Mouse (Mus musculus) kidney, postnatal 36 days (tissue): ENCODE results near the gene Mlip.

Source experiments
- DNase-seq, 2 experiments: peaks; one replicate each; pipeline ENCODE4 v3.0.0; 2021 to 2022; ENCODE audit warnings: mixed read lengths in 2 of 2

Gene Mlip

DNA sequence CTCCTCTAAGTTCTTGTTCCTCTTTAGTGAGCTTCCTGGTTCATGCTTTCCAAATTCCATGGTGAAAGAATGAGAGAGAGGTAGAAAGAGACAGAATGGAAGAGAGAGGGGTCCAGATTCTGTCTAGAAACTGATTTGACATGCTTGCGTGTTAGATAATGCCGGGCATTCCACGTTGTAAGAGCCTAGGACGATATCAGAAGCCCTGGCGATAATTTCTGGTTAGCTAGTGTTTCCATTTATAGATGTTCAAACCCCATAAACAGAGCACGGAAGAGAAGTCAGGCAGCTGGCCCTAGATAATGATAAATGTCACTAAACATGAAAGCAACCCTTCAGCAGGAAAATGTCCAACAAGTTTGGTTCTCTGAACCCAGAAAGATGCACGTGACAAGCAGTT lies 5.1 kb downstream of the Mlip start:
- no peak for DNase-seq

DNA sequence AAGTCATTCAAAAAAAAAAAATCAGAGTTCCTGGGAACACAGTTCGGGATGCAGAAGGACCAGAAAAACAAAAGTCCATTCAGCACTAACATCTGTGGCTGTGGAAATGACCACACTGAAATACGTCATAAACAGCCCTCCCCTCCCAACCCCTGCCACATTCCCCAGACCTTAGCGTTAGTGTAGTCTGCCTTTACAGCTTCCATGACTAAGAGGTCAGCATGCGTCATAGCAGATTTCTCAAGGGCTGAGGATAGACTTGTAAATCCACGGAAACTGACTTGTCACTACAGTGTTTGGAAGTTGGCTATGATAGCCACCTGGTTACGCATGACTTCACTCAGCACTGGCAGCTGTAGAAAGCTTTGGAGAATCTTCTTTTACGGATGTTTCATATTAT lies 8.5 kb downstream of the Mlip start:
- no peak for DNase-seq

DNA sequence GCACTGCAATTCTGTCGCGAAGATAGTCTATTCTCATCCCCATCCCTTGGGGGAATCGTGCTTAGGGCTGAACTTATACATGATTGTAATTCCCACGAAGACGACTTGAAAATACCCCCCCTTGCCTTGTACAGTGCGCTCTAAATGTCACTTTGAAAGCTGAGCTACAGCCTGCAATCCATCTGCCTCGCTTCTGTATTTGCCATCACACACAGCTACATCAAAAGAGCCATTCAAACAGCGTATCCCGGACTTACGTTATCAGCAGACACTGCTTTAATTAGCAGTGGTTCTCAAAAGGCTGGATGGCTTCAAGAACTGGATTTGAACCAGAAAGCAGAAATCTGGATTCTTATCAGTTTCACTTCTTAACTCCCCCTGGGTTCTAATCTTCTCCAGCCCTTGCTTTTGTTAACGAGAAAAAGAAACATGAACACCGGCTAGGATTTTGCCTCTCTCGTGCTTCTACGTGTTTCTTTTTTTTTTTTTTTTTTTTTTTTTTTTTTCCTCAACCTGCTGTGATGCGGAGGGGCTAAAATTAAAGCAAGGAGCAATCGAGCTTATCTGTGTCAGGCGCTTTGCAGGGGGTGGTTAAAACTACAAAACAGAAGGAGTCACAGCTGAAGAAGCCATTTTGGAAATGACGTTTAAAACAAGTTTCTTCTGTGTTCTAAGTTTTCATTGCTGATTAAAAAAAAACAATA lies 12.5 kb downstream of the Mlip start:
- DNase-seq, result no peak

DNA sequence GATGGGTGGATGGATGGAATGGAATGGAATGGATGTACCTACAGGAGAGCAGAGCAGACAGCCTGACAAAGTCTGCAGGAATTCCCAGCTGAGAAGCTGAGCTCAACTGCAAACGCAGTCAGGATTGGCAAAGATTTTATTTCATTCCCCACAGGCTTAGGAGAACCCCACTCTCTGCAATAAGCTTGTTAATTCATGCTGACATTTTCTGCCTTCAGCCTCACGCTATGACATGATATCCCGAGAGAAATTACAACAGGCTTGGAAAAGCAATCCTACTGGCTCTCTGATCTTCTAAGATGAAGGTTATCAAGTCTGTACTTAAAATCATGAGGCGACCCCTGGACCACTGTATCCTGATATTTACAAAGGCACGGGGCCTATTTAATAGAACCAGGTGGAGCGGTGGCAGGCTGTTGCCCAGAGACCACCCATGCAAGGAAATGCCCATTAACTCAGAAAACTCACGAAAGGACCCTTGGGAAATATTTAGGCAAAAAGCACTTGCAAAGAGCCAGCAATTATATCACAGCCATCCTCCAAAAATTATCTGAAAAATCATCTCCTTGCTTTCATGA lies 13.1 kb downstream of the Mlip start:
- no peak for DNase-seq

DNA sequence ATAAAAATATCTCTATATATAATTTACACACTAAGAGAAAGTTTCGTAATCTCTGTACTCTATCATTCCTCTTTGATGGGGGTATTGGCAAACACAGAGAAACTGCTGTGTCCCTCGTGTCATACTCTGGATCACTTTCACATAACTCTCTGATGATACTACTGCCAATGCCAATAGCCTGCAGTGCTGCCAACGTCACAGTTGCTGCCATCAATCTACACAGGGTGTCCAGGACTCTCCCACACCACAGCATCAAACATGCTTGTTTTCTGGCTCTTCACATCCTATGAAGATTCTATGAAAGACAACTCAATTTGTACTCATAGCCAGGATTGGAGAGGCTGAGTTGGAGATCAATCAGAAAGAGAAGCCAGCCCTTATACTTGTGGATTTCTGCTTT lies 17.4 kb downstream of the Mlip start:
- no peak for DNase-seq

DNA sequence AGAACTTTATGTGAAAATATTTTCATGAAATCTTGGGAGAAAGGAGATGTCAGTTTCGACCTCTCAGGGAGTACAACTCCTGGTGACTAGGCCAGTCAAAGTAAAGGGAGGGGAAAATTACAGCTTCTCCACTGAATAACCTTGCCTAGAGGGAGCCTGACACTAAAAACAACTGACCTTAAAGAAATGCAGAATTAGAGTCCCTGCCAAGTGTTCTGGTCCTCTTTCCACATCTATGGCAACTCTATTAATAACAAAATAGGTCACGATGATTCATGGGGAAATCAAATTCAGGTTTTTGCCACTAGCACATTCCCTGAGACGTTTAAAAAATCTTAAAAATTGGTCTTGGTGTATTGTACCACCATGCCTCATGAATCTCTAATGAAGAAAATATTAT lies 34.4 kb downstream of the Mlip start:
- DNase-seq, result no peak

DNA sequence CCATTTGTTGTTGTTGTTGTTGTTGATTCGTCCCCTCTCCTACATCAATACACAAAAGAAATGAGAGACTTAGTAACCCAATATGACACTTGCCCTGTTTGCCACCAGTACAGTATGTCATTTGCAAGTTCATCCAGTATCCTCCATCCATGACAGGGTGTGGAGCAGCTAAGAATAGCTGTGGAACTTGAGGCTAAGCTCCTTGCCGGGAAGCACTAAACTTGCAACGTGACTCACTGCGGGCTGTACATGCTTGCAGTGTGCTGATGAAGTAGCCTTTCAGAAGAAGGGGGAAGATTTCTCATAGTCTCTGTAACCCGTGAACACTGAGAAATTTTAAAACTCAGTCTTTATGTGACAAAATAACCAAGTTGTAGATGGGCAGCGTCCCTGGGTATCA lies 42.2 kb downstream of the Mlip start:
- DNase-seq, result no peak

DNA sequence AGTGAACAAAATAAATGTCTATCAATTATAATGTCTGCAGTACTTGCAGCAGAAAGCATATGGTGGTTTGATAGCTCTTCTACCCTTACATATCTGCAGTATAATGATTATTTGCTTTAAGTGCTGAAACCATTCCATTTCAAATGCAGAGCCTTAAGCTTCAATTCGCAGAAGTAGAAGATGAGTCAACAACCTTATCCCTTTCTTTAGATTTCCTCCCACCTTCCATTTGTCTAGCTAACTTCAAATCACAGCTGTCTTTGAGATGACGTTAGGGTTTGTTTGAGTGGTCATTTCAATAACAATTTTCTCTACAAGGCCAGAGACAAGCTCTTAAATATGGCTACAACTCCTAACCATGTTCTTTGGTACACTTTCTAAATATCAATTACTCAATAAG lies 47.4 kb downstream of the Mlip start:
- DNase-seq, result no peak

DNA sequence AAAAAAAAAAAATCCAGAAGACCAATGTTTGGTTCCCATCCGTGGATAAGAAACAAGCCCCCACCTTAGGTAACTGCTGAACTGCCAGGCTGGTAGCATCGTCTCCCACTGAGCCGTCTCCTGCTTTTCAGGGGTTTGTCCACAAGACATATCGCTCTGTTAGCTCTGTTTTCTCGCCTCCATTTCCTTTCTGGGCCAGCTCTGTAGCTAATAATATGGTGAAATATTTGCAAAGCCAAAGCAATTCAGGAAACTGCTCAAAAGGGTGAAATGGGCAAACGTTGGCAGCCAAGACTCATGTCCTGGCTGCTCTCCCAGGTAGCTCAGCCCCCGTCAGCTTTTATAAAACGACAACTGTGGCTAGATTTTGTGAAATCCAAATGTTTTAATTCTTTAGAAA lies 50.4 kb downstream of the Mlip start:
- DNase-seq, result no peak

DNA sequence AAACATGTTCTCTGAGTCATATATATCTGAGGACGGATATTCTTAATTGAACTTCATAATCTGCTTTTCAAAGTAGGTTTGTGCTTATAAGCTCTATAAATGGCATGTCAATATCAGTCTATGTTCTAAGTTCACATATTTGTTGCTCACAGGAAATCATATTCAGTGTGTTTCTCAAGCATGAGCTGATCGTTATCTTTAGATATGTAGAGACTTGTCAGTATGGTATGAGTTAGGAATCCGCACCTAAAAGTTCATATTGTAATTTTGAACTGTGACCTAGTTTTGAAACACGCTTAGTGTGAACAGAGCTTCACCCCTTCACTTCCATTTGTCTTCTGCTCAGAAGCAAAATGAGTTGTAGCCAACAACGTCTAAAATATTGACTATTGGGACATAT lies 64.8 kb downstream of the Mlip start:
- no peak for DNase-seq

DNA sequence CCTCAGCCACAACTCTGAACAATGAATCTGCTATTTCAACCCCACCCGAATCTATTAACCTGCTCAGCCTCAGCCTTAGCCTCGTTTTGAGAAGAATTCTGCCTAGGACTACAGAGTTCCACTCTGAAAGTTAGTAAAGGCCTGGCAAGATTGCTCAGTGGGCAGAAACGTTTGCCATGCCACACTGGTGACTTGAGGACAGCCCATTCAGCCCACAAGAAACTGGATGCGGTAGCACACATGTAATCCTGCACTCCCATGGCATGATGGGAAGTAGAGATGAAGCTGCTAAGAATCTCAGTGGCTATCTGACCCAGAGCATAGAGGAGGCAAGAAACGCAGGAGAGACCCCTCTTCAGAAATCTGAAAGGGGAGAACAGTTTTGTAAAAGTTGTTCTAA lies 73.4 kb downstream of the Mlip start:
- no peak for DNase-seq

DNA sequence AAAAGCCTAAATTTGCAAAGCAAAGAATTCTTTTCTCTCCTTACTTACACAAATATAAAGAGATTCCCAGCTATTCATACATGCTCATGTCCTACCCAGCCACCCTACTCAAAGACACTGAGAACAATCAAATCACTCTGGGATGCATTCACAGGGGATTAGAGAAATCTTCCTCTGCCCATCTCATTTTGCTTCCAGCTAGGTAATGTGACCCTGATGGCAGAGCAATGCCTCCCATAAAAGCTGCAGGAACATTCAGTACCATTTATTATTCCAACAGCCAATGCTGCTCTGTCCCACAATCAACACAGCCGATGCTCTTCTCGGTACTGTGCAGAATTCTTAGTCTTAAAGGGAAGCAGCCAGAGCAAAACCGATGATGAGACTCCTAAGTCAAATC lies 74.7 kb downstream of the Mlip start:
- no peak for DNase-seq

DNA sequence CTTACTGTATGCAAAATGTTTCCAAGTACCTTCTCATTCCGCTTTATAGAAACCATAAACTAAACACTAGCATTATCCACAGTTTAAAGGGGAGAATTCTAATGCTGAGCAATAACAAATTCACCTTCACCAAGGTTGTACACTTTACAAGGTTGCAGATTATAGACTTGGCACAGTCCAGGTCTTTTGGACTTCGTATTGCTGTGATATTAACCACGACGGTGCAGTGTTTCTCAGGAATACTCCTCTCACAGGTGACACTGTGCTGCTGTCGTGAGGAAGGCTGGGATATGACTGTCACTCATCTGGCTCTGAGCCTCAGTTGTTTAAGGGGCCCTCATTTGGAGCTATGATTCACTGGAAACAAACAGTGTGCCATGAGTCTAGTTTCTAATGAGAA lies 75.5 kb downstream of the Mlip start:
- no peak for DNase-seq

DNA sequence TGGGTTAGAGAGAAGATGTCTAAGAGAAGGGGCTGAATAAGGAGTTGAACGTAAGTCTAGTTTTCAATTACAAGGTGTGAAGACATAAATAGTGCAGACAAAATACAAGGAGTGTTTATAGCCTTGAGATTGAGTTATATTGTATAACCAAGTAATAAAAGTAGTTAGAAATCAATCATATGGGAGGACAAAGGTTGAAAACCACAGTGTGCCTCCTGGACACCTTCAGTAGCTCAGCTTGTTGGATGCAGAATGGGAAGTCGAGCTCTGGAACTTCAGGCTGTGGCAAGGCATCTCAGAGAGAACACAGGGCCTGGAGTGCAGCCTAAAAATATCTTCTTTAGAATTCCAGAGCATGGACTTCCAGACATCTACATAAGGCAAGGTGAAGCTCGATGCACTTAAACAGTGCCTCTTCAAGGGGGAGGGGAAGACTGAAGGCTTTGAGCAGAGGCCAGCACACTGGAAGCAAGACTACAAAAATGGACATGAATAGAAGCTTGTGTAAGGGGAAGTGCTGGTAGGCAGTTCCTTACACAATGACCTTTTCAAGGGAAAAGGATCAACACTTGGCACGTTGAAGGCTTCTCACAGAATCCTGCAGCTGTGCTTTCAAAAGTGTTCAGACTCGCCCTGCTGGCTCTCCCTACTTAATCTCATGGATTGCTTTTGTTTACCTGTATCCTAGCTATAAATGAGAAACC lies 76.2 kb downstream of the Mlip start:
- DNase-seq, result no peak

DNA sequence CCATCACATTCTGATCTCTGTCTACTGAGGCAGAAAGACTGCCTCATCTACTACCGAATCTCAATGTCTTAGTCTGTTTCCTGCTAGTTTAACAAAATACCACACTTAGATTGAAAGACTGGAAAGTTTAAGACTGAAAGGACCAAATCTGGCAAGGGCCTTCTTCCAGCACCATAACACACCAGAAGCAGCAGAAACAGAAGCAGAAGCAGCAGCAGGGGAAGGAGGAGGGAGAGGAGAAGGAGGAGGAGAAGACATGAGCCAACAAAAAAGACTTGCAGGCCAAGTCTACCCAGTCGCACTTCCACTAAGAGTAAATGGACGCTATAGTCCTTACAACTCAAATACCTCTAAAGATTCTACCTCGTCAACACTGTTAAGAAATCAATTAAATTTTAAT lies 80.0 kb downstream of the Mlip start:
- DNase-seq, result no peak

DNA sequence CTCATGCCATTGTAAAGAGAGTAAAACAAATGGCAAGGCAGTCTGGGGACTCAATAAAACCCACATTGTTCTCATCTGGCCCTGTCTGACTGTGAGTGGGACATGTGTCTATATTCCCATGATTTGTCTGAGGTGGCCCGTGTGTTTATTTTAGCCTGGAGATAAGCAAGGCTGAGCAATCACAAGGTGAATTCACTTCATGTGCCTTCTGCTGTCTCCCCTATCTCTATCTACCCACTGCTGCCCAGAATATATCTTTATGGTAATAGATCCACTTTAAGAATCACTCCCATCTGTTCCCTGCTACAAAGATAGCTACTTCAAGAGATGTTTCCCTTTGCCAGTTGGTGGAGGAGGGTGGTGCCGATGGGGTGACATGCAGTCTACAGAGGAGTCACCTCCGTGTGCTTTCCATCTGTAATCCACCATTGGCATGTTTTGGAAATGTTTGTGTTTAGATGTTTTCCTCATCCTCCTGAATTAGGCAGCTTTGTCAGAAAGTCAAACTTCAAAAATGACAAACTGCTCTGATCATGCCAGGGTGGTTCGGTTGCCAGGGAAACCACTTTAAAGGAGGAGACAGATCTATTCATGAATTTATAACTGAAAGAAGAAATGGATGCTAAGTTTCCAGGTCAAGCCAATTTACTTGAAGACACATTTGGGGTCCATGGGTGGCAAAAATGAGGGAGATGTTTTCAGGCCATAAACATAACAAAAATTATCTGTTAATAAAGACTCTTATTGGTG lies 87.3 kb downstream of the Mlip start:
- no peak for DNase-seq

DNA sequence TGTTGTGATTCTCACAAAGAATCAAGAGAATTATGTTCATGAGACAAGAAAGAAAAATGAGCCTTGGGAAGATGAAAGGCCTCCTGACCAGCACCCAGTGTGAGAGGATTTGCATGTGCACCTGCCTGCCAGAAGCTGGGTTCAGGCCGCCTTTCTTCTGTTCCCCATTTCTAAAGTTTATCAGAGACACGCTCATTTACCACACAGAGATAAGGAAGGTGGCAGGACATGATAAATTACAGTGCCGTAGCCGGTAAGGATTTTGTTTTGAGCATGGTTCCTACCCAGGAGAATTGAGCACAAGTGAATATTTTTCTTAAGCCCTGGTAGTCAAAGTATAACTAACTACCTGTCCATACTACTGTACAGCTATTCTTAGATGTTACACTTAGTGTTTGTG lies 93.7 kb downstream of the Mlip start:
- no peak for DNase-seq

DNA sequence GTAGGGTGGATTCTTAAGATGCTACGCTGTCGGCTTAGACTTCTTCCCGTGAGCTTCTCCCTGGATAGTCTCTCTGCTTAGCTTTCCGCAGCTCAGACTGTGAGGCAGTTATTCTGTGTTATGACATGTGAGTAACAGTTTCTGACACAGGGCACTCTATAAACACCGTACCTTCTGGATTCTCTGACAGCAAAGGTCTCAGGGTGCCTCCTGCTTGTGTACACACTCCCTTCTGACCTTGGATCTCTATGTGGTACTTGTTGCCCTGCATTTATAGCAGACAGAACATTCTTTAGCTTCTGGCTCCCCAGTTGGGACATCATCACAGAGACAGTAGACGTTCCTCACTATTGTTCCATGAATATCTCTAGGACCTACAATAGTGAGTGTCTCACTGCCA lies 94.5 kb downstream of the Mlip start:
- no peak for DNase-seq

DNA sequence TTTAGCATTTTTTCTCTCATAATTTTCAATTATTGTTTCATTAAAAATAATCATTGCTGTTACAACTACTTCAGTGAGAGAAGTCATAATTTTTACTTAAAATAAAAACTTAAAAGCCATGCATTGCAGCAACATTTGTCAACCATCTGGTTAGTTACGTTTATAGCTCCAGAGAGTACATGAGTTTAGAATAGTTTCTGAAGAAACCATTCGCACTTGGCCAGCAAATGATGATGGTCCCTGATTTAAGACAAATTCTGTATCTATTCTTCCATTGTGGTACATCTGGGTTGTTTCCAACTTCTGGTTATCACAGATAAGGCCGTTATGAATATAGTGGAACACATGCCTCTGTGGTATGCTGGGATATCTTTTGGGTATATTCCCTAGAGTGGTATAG lies 98.3 kb downstream of the Mlip start:
- DNase-seq, result no peak

DNA sequence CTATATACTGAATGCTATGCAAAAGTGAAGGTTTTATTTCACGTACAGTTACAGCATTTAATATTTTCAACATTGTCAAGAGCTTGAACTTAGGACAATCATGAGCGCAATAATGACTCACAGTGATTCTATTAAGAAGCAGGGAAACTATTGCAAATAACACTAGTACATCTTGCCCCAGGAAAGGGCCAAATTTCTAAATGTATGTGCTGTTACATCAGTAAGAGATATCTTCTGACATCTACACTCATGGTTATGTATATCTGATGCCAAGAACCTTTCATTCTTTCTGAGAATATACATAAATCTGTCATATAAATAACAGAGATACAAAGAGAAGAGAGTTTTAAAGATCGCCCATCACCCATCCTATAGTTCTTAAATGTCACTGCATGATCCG lies 100.0 kb downstream of the Mlip start:
- DNase-seq, result no peak

DNA sequence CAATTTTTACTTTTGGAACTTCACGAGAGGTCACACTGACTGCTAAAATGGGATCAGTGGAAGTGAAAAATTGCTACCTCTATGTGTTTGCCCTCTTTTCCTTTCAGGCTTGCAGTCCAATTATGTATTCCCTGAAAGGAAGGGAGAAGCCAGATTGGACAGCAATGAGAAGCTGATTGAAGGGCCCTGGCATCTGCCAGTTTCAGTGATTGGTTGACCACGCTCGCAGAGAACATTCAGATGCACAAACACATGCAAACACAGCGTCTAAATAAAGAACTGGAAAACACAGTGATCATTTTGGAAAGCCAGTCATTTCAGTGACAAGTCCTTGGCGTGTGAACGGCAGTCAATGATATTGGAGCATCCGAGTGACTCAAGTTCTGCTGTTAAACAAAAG lies 100.6 kb downstream of the Mlip start:
- DNase-seq, result no peak

DNA sequence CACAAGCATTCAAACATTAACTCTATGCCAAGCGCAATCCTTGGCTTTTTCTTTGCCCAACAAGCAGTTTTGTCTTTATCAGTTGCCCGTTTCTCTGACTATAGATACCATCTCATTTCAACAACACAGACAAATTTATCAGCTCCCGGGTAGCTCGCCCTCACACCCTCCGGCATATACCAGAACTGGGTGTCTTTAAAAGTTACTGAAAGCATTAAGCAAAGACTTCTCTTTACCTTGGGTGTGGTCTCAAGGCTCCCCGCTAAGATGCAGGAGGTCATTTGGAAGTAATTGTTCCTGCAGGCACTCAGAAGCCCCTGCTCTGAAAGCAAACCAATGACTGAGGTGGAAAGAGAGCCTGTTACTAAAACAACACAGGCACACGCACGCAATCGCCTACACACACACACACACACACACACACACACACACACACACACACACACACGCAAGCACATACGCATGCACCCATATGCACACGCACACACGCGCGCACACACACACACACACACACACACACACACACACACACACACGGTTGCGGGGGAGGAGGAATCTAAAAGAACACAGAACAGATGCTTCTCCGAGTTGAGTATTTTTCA lies 101.2 kb downstream of the Mlip start:
- DNase-seq, result no peak

DNA sequence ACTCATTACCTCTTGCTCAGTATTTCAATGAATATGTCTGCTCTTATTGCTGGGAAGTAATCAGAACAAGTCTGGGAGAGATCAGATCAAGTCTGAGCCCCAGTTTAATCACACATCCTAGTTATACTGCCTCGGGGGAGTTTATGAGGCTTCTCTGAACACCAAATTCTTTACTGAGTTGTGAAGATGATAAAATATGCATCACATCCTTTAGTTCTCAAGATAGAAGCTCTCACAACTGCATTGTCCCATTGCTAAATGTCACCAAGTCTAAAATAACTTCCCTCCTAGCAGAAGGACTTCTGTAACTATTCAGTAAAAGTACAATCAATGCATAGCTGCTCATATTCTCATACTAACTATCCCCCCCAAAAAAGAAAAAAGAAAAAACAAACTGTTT lies 154.5 kb downstream of the Mlip start:
- no peak for DNase-seq

DNA sequence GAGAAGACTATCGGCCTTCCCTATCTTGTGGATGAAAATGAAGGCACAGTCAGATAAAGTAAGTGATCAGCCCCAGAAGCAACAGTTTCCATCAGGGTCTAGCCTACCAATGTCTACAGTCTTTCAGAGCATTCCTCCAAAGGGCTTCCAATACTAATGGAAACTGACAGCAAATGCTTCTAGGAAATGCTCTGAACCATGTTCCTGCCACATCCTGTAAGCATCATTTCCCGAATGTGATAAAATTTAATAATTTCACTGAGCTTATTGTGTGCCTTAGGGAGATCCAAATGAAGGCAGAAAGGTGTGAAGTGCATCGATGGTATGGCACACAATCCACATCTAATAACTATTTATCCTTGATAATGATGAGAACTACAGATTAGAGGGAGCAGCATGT lies 173.3 kb downstream of the Mlip start:
- DNase-seq, result no peak
